Mouse (Mus musculus): ENCODE data around the gene Sh3bgrl2.

Gene Sh3bgrl2

DNA sequence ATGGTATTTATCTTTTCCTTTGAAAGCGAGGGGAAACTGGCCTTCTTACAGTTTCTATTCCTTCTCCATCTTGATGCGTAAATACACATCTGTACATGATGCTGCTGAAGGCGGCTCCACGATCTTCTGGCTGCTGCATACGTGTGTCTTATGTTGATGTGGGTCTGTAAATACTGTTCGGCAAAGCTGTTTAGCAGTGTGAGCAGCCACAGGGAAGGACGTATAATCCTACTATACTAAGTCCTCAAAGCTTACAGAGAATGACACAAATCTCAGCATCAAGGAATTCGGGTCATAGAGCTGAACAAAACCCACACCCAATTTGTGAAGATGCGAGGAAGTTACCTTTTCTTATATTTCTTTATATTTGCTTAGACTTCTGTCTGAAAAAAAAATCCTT is 39.0 kb downstream of the Sh3bgrl2 start:
- no peak for ATAC-seq (ENCODE audit: insufficient number of reproducible peaks, low FRiP score, low TSS enrichment)

DNA sequence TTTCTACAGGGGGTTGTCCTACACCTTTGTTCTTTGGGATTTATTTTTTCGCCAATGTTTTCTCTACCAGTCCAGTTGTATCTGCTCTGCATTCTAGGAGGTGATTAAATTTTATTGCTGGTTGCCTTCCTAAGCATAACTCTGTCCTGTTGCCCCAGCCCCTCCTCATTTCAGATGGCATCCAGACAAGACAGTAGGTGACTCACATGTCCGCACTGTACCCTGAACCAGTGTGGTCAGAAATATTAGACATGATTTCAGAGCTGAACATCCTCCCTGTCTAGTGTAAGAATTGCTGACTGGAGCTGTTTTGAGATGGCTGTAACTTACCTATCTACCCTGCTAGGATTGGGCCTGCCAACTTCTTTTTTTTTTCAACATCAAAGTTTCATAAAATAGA is 40.9 kb downstream of the Sh3bgrl2 start:
- no peak for ATAC-seq (ENCODE audit: insufficient number of reproducible peaks, low FRiP score, low TSS enrichment)

DNA sequence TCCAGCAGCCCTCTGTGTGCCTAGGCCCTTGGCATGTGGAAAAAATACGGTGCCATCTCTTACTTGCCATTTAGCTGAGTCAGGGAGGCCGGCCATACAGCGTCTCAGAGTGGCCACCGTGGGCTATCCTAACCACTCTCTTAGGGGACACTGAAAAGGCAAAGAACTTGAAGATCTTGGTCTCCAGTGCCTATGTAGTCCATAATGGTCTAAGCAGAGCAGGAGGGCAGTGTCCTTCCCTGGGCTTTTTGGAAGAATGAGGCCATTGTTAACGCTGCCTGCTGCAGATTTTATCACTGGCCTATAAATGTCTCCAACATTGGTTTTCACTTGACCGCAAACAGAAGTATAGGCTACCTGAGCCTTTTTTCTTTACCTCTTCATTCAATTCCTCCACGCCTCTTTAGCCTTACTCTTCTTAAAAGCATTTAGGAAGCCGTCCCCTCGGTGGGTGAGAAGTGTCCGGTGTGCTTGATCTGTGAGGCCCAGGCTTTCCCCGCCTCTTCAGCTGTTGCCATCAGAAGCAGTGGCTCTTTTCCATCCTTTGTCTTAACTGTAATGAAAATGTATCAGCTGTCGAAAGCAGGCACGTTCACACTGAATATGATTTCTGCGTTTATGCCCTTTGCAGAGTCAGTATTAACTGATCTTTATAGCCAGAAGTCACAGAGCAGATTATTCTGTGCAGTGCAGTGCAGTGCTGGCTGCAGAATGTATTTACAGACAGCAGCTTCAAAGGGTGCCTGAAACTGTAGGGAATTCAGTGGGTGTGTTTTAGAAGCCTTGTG is 41.7 kb downstream of the Sh3bgrl2 start:
- no peak for ATAC-seq (ENCODE audit: insufficient number of reproducible peaks, low FRiP score, low TSS enrichment)

DNA sequence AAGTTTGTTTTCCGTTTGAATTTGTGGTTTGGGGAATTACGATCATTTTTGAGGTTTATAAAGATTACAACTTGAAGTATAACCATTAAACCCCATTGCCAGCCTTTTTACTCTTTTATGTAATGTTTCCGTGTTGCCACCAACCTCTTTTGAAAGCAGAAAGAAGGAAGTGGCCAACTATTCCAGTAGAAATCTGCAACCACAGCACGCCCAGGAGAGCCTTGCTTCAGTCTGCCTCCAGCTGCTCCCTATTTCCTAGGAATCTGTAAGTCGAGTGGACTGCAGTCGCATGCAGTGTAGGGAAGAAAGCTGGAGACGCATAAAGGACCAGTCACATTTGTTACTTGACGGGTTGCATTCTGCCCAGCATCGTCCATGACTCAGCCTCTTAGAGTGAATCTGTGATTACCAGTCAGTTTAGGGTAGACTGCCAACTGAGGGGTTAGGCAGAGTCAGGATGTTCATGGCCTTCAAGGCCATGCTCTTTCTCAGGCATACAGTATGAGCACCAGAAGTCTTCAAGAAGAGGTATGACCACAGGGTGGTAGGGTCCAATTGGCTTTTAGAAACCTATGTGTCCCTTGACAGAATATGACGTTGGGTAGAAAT is 43.8 kb downstream of the Sh3bgrl2 start:
- no peak for ATAC-seq (ENCODE audit: insufficient number of reproducible peaks, low FRiP score, low TSS enrichment)

DNA sequence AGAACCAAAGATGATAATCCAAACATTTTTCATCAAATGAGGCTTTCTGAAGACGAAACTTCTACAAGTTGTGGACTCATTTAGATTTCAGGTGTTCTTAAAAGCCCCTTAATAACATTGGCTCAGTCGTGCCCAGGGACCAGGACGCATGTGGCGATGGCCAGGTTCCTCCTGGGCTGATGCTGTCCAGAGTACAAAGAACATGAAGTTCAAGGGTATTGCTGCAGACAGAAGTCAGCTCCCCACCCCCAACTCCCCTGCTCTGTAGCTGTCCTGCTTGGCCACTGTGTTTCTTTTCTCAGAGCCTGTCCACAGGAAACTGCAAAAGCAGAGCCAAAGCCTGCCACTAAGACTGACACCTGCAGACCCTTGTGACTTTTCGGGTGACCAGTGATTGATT is 45.7 kb downstream of the Sh3bgrl2 start:
- ATAC-seq (ENCODE audit: insufficient number of reproducible peaks, low FRiP score, low TSS enrichment) = no peak

DNA sequence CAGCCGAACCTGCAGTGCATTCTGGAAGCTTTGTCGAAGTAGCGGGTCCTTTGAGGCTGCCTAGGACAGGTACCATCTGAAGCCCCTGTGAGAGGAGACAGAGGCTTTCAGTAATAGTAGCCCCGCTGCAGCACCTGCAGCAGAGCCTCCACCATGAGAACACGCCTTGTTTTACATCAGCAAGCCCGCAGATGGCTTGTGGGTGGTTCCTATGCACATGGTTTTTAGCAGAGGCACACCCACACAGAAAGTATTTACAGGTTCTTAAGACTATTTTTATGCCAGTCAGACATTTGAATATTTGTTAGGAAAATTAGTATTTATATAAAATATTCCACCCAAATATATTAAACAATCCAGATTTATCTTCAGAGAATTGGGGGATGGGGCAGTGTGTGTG is 48.0 kb downstream of the Sh3bgrl2 start:
- no peak for ATAC-seq (ENCODE audit: insufficient number of reproducible peaks, low FRiP score, low TSS enrichment)

DNA sequence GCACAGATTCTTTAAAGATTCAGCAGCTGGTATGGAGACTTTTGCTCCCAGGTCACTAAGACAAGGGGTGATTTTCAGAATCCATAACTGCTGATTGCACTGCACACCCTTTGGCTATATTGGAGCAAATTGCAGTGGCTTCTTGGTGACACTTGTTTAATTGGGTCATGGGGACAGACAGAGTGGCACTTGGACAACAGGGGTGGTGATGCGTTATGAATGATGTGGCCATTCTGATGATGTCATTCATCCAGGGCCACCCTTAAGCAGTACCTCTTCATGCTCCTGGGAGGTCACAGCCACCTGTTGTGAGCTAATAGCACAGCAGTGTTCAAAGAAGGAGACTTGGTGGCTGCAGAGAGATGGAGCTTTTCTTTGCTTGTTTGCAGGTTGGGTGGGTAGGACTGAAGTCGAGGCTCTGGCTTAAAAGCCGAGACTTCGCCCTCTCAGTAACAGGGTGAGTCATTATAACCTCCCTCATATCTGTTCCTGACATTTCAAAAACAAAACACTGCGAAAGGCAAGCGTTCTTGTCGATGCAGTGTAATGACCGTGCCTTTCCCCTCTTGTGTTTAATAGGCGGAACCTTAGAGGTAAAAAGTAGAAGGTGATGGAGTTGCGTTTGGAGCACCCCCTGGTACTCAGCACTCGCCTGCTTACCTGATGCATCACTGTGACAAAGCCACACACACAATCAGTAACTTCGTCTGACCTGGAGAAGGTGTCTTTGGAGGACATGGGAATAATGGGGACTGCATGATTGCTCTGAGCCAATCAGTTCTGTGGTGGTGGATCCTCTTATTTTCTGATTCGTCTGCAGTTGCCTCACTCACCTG is 48.7 kb downstream of the Sh3bgrl2 start:
- ATAC-seq (ENCODE audit: insufficient number of reproducible peaks, low FRiP score, low TSS enrichment) = no peak

DNA sequence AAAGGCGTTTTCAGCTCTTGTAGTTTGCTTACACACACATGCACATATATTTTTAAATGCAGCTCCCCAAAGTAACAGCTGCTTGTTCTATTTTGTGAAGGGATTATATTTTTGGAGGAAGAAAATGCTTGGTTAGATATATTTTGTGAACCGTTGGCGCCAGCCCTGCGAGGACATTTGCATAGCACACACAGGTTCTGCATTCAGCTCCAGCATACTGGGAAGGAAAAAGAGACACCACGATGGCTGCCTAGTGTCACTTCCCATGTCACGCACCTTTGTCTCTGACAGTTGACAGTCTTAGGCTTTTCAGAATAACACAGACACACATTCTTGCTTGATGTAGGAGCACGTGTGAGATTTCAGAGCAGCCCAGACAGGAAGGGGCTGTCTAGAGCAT is 49.9 kb downstream of the Sh3bgrl2 start:
- no peak for ATAC-seq (ENCODE audit: insufficient number of reproducible peaks, low FRiP score, low TSS enrichment)

DNA sequence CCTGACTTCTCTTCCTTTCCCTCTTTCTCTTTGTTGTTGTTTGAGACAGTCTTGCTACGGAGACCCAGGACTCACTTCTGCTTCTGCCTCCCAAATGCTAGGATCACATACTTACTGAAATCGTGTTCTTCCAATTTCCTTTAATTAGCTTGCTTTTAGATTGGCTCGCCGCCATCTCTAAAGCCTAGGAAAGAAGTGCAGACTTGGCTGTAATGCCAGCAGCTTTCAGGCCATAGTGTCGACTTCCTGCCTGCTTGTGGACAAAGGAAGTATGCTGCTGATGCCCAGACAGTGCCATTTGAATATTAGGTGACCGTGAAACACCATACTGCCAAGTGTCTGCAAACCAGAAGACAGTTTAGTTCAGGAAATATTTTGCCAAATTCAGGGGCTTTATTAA is 51.4 kb downstream of the Sh3bgrl2 start:
- no peak for ATAC-seq (ENCODE audit: insufficient number of reproducible peaks, low FRiP score, low TSS enrichment)

DNA sequence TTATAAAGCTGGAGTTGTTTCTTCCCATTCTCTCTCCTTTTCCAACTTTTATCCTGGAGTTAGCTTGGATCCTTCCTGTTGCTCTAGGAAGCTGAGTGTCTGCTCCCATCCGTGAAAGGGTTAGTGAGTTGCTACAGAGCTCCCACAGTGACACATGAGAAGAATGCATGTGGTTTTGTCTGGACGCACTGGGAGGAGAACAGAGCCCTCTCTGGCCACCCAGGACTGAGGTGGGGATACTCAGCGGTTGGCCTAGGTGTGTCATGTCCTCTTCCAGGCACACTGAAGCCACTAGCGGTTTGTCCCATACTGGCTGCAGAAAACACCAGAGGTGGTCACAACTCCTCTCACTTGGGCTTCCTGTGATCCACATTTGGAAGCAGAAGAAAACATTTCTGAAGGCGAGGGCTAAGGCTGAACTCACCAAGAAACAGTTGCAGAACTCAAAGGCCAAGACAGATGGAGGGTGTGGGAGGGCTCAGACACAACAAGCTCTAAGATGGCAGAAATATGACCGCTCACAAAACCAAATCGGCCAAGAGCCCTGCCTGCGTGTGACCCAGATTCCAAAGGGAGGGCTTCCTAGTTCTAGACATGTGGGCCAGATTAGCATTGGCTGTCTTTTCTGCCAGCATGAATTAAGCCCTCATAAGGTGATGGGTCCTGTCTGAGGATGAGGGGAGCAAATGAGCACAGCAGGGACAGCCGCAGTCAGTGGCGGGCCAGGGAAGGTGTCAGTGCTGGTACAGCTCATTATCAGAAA is 52.3 kb downstream of the Sh3bgrl2 start:
- no peak for ATAC-seq (ENCODE audit: insufficient number of reproducible peaks, low FRiP score, low TSS enrichment)

DNA sequence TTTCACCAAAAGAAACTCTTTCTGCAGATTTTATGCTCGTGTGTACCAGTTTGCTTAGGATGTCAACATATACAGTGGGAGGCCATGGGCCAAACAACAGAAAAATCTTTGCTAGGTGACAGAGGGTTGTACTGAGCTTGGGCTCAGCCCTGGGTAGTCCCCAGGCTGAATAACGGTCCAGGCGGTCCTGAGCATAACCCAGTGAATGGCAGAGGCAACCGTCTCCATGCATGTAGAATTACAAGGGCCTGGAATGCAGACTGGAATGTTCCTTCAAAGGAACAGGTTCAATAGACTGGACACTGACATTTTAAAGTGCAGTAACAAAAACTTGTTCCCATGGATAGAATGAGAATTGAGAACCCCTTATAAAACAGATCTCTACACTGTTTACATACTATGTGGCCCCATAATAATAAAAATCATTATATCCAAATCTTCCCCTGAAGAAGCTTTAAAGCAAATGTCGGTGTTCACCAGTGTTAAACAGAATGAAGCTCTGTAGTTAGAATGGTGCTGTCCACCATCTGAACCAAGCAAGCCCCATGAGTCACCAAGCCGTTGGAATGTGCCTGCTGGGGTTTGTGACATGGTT is 54.1 kb downstream of the Sh3bgrl2 start:
- no peak for ATAC-seq (ENCODE audit: insufficient number of reproducible peaks, low FRiP score, low TSS enrichment)

DNA sequence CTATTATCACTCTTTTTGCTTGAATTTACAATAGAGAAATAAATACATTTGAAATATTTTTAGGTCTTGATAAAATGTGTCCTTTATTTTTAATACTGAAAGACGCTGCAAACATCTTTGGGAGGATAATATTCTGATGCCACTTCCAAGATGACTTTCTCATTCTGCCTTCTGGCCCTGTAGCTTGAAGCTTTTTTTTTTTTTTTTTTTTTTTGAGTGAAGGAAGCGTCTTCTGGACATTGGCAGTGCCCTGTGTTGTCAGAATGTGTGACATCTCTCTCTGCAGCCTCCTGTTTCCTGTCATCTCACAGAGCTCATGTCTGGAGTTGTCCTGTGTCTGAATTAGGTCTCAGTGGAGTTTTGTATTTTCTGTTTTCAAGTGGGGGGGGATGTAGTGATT is 55.0 kb downstream of the Sh3bgrl2 start:
- no peak for ATAC-seq (ENCODE audit: insufficient number of reproducible peaks, low FRiP score, low TSS enrichment)

DNA sequence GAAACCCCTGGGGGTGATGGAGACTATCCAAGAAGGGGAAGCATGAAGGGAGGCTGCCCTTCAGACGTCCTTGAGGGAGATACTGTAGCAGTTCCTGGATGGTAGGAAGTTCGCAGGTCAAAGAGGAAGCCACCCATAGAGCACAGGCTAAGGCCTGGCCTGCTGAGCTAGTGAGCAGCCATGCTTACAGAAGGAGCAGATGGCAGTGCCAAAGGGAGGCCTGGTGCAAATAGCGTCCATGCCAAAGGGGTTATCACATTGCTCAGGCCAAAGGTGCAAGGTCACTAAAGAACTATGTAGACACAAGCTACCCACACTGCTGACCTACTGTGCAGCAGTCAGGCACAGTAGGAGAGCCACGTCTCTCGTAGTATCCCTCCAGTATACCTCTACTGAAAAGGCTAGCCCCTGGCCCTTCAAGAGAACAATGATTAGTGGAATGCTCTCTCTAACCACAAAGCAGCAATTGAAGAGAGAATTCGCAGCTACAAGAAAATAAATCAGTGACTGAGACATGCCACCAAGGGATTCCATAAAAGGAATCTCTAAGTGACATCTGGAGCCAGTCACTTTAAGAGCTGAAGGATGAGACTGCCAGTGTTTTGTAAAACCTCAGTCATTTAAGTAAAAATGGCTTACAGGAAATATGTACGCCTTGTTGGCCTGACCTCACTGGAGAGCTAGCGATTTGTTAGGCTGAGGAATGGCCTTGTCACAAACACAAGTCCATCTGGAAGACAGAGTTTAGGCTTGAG is 57.9 kb downstream of the Sh3bgrl2 start:
- ATAC-seq (ENCODE audit: insufficient number of reproducible peaks, low FRiP score, low TSS enrichment) = no peak

DNA sequence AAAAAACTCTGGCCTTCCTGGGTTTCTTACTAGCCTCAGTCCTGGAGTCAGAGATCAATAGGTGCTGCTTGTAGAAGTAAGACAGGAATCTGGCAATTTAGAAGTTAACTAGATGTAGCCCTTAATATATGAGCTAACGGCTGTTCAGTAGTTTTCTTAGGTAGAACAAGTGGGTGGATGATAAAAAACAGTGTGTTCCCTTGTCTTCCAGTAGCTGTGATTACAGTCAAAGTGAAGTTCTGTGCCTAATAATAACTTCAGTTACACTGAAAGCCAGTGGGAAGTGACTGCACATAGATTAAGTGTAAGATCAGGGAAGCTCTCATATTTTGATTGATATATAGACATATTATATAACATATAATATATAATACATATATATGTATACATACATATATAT is 60.0 kb downstream of the Sh3bgrl2 start:
- ATAC-seq (ENCODE audit: insufficient number of reproducible peaks, low FRiP score, low TSS enrichment) = no peak

DNA sequence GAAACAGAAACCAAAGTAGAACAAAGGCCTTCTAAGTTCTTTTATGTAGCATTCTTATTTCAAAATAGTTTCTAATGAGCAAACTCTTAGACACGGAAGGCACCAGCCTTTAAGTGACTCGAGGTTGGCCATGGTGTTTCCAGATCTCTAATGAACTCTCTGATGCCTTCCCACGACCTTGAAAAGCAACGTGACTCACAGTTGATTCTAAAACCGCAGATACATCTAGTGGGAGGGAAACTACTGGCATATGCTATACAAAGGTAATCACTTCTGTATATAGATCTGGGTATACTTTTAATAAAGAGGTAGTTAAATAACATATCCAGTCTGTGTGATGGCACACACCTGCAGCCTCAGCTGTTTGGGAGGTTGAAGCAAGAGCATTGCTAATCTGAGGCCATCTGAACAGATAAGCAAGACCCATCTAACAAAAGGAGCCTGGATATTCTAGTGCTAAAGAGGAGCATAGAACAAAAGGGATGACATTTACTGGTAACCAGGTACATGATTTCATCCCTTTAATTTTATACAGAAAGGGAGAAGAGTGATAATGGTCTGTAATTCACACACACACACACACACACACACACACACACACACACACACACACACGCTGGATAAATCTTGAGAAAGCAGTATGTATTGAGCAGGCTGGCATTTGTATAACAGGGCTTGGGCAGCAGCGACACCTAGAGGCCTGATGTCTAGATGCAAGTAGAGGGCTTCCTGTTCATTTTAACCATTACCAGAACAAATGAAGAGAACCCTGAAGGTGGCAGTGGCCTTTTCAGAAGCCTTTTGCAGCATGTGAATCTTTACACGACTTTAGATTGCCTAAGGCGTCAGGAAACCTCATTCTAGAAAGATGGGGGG is 61.5 kb downstream of the Sh3bgrl2 start:
- ATAC-seq (ENCODE audit: insufficient number of reproducible peaks, low FRiP score, low TSS enrichment) = peak; percentile 78

DNA sequence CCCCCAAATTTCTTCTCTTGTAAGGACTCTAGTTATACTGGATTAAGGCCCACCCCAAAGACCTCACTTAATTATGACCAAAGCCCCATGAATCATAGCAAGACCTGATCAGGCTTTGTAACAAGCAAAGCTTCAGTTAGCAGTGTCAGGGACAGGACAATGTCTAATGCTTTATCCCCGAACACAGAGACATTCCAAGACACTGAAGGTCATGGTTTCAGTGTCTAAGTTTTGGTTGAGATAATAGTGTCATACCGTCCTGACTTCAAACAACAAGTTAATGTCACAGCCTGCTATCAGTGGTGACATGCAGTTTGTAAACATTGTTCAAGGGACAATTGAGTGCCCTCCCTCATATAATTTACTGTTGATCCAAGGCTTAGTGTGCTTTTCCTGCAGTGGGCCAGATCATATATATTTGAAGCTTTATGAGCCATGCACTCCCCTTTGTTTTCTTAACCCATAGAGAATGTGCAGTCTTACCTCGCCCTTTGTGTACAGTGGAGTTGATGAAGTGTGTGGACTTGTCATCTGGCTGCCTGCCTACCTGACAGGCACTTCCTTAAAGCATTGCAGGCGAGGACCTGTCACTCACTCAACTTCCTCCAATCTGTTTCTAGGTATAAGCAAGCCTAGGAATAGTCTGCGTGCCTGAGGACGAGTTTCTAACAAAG is 67.9 kb downstream of the Sh3bgrl2 start:
- no peak for ATAC-seq (ENCODE audit: insufficient number of reproducible peaks, low FRiP score, low TSS enrichment)

DNA sequence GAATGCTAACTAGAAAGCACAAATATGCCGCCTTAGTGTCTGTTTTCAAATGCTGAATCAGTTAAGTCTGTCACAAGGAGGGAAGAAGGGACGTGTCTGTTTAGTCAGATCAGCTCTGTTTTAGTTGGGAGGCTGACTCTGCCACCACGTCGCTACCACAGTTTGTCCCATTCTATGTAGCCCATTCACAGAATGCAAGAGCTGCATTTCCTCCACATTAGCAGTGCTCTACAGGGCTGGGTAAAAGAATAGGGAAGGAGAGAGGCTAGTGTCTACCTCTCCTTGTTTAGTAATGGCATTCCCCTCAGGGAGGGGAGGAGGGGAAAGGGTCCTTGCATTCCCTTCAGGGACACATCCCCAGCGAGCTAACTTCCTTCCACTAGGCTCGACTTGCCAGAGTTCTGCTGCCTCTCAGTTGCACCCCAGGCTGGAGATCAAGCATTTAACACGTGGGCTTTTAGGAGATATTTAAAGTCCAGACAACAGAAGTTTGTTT is 68.5 kb downstream of the Sh3bgrl2 start:
- no peak for ATAC-seq (ENCODE audit: insufficient number of reproducible peaks, low FRiP score, low TSS enrichment)

DNA sequence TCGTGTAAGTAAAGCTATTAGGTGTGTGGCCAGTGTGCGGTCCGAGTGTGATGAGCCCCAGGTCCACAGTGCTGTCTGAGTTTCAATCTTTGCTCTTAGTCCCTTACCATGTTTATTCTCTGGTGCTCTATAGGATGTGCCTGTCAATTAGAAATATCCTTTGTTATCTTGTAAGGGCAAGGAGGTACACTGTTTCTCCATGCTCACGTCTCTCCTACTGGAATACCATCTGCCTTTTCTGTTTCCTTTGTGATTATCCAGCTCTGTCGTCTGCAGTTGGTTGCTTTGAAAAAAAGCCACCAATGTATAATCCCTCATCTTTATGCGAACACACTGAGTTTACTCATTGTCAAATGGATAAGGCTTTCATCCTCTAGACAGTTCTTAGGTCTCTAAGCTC is 75.3 kb downstream of the Sh3bgrl2 start:
- no peak for ATAC-seq (ENCODE audit: insufficient number of reproducible peaks, low FRiP score, low TSS enrichment)

All from cerebellum, adult (tissue).